Mouse (Mus musculus): ENCODE results near the gene 5430427O19Rik. TPM values are rescaled to one million over a fixed set of nuclear protein-coding genes. Genes with fewer than 3 reads are reported as not detected.

The 5430427O19Rik gene
- polyA plus RNA-seq (2012; rRNA removed; ENCODE audit: low replicate concordance) = 0.12 and 0.16 TPM in 2 replicates

DNA sequence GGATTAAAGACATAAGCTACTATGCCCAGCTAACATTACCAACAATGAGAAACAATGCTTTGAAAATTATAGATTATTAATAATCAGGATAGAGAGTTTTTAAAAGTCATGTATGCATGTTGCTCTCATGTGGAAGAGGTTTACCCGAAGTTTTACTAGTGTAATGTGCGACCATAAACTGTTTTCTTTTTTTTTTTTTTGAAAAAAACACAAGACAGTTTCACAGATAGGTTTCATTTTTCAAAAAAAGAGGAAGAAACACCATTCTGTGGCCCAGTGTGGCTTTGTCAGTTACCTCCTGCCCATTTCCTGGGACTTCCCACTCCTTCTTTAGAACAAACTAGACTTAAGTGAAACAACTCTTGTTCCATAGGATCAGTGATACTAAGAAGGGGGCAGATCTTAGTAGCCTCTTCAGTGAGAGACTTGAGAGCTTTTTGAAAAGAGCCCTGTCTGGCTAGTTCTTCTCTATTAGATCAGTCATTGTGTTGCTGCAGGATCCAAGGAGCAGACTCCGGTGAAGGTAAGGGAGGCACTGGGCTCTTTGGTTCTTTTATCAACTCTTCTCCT, at the start of gene 5430427O19Rik:
TSS of gene 5430427O19Rik (plus strand) at position 441 of the 570 bp plus-strand sequence.

Other genes starting within 250 kb of the 5430427O19Rik start
- 1.1 and 2.3 TPM in 2 replicates for gene Gk, start 93.5 kb upstream of the 5430427O19Rik start, polyA plus RNA-seq (2012; rRNA removed; ENCODE audit: low replicate concordance)
- not detected in 2 replicates for gene Samt3, start 173.8 kb downstream of the 5430427O19Rik start, polyA plus RNA-seq (2012; rRNA removed; ENCODE audit: low replicate concordance)

Measured in subcutaneous adipose tissue, adult 2 months (tissue).